Mouse (Mus musculus) kidney, adult 2 months (tissue): ENCODE measurements around the gene Agtpbp1. TPM values are rescaled to one million over a fixed set of nuclear protein-coding genes. Genes with fewer than 3 reads are reported as not detected.

Experiments
- DNase-seq: peaks from one replicate; pipeline ENCODE4 v3.0.0; 2021
- H3K27ac ChIP-seq: fragments of 200-500 bp; 2 replicates; pipeline ENCODE4 v1.5.1; 2012; ENCODE audit warnings: low read depth, low read length, control low read depth, inconsistent platforms; ENCODE audit not compliant: insufficient read depth
- H3K27me3 ChIP-seq: fragments of 200-500 bp; replicated peaks from 2 replicates; pipeline ENCODE4 v1.6.1; 2012; ENCODE audit warnings: mild to moderate bottlenecking, moderate library complexity, low read length, inconsistent platforms; ENCODE audit not compliant: control insufficient read depth, insufficient read depth
- H3K36me3 ChIP-seq: fragments of 200-500 bp; 2 replicates; pipeline ENCODE4 v1.6.1; 2012; ENCODE audit warnings: mild to moderate bottlenecking, moderate library complexity, low read length, inconsistent platforms; ENCODE audit not compliant: control insufficient read depth, insufficient read depth
- H3K4me1 ChIP-seq: fragments of 200-500 bp; 2 replicates; pipeline ENCODE4 v1.6.1; 2011; ENCODE audit warnings: low read length; ENCODE audit not compliant: control insufficient read depth, insufficient read depth
- H3K4me3 ChIP-seq: fragments of 200-500 bp; 2 replicates; pipeline ENCODE4 v1.5.1; 2011; ENCODE audit warnings: mild to moderate bottlenecking, low read depth, low read length, control low read depth; ENCODE audit not compliant: insufficient read depth
- CTCF ChIP-seq: fragments of 200-500 bp; conservative IDR thresholded peaks from 2 replicates; pipeline ENCODE4 v1.5.1; 2011; ENCODE audit warnings: low read depth, mild to moderate bottlenecking, control low read depth, low read length, moderate library complexity, mixed read lengths; ENCODE audit not compliant: insufficient read depth, insufficient read length
- POLR2A ChIP-seq: fragments of 200-500 bp; IDR thresholded peaks from one replicate; pipeline ENCODE4 v1.6.1; 2011; ENCODE audit warnings: low read depth, low read length, control low read depth
- WGBS: fragments of 180-500 bp; shearing (Covaris S2); methylation state at CpG from one replicate; pipeline ENCODE4 v1.1.7; 2018; 5-methylcytosine and 5-hydroxymethylcytosine counted together
- polyA plus RNA-seq: library from polyadenylated mRNA; depleted of rRNA; stranded (reverse); fragments of >200 nt; gene quantifications from 2 replicates; pipeline ENCODE4 v1.2.3, GENCODE M21; 2012

Agtpbp1 gene
- polyA plus RNA-seq, 1 experiment, result 7.6 TPM

GRCm38 (mm10) chr13:59549318-59549798 is 35.7 kb downstream of the Agtpbp1 start:
- H3K4me1 ChIP-seq, result peaks cover 23% of the 10 kb centered on the region
- H3K4me3 ChIP-seq, result no peak overlapping the region
- no peaks in the 10 kb centered on the region for H3K27me3 ChIP-seq
- no peak overlapping the region for H3K27ac ChIP-seq
- WGBS, result 54% methylated on average over 1 of the region's 1 CpGs
- DNase-seq, result no peak
- no peaks in the 10 kb centered on the region for H3K36me3 ChIP-seq
- no peak for TF ChIP-seq CTCF

- H3K27me3 ChIP-seq, result no peaks in the 10 kb centered on the region
- DNase-seq, result peak; percentile 60
- TF ChIP-seq CTCF (no peak), POLR2A (no peak)
Measured at GRCm38 (mm10) chr13:59547716-59548115, 37.3 kb downstream of the Agtpbp1 start.

GRCm38 (mm10) chr13:59547091-59547490 is 37.9 kb downstream of the Agtpbp1 start:
- peaks cover 23% of the 10 kb centered on the region for H3K4me1 ChIP-seq
- 61% methylated on average over 2 of the region's 2 CpGs for WGBS
- DNase-seq, result peak; percentile 51
- peak overlapping the region; percentile 86; the same call in 1 of the 2 replicates for H3K27ac ChIP-seq
- no peak for TF ChIP-seq POLR2A
- no peak for TF ChIP-seq CTCF
- H3K4me3 ChIP-seq, result no peak overlapping the region
- H3K27me3 ChIP-seq, result no peaks in the 10 kb centered on the region
- no peaks in the 10 kb centered on the region for H3K36me3 ChIP-seq

More at GRCm38 (mm10) chr13:59547716-59548115, 37.3 kb downstream of the Agtpbp1 start:
- Histone ChIP-seq H3K36me3 (no peaks in the 10 kb centered on the region), H3K4me3 (no peak overlapping the region), H3K4me1 (peaks cover 23% of the 10 kb centered on the region), H3K27ac (peak overlapping the region; percentile 86)
- 48% methylated on average over 4 of the region's 4 CpGs for WGBS

- Histone ChIP-seq H3K36me3 (no peaks in the 10 kb centered on the region), H3K27me3 (no peaks in the 10 kb centered on the region), H3K27ac (no peak overlapping the region), H3K4me3 (no peak overlapping the region), H3K4me1 (peaks cover 12% of the 10 kb centered on the region)
- TF ChIP-seq CTCF (no peak), POLR2A (no peak)
- no peak for DNase-seq
- WGBS, result 88% methylated on average over 10 of the region's 10 CpGs
Measured at GRCm38 (mm10) chr13:59542411-59542810, 42.6 kb downstream of the Agtpbp1 start.

GRCm38 (mm10) chr13:59540030-59540429 is 45.0 kb downstream of the Agtpbp1 start:
- 91% methylated on average over 5 of the region's 5 CpGs for WGBS
- TF ChIP-seq POLR2A (no peak), CTCF (no peak)
- no peak for DNase-seq
- Histone ChIP-seq H3K36me3 (no peaks in the 10 kb centered on the region), H3K27ac (no peak overlapping the region), H3K4me3 (no peak overlapping the region), H3K27me3 (no peaks in the 10 kb centered on the region), H3K4me1 (no peaks in the 10 kb centered on the region)

- Histone ChIP-seq H3K36me3 (no peaks in the 10 kb centered on the region), H3K4me1 (no peaks in the 10 kb centered on the region), H3K4me3 (no peak overlapping the region), H3K27ac (no peak overlapping the region), H3K27me3 (no peaks in the 10 kb centered on the region)
- TF ChIP-seq POLR2A (no peak), CTCF (no peak)
- 96% methylated on average over 5 of the region's 5 CpGs for WGBS
- DNase-seq, result no peak
Measured at GRCm38 (mm10) chr13:59538661-59539060, 46.4 kb downstream of the Agtpbp1 start.

GRCm38 (mm10) chr13:59536631-59537030 is 48.4 kb downstream of the Agtpbp1 start:
- Histone ChIP-seq H3K4me3 (no peak overlapping the region), H3K4me1 (no peaks in the 10 kb centered on the region), H3K27me3 (no peaks in the 10 kb centered on the region), H3K36me3 (no peaks in the 10 kb centered on the region), H3K27ac (no peak overlapping the region)
- DNase-seq, result no peak
- 84% methylated on average over 2 of the region's 2 CpGs for WGBS
- TF ChIP-seq POLR2A (no peak), CTCF (no peak)
